Mouse (Mus musculus) neural tube, embryonic 13.5 days (tissue): ENCODE results near the gene Twnk. TPM values are rescaled to one million over a fixed set of nuclear protein-coding genes. Genes with fewer than 3 reads are reported as not detected.

Experiments used
- ATAC-seq: fragments of 200-750 bp; cut with Nextera tagmentation; 2 replicates; pipeline ENCODE4 v1.8.0; 2017; ENCODE audit warnings: low read depth, mild to moderate bottlenecking, moderate TSS enrichment, moderate library complexity
- H3K27ac ChIP-seq: fragments of 300-500 bp; sonication (generic); replicated peaks from 2 replicates; pipeline ENCODE4 v1.5.1; 2015; ENCODE audit warnings: moderate library complexity, mild to moderate bottlenecking, inconsistent platforms
- H3K27me3 ChIP-seq: fragments of 300-500 bp; sonication (generic); 2 replicates; pipeline ENCODE4 v1.6.1; 2015; ENCODE audit warnings: mild to moderate bottlenecking, inconsistent platforms
- H3K36me3 ChIP-seq: fragments of 300-500 bp; sonication (generic); 2 replicates; pipeline ENCODE4 v1.6.1; 2015; ENCODE audit warnings: mild to moderate bottlenecking, inconsistent platforms
- H3K4me1 ChIP-seq: fragments of 300-500 bp; sonication (generic); replicated peaks from 2 replicates; pipeline ENCODE4 v1.6.1; 2015; ENCODE audit warnings: inconsistent platforms
- H3K4me2 ChIP-seq: fragments of 300-500 bp; sonication (generic); 2 replicates; pipeline ENCODE4 v1.6.1; 2015; ENCODE audit warnings: inconsistent platforms, mild to moderate bottlenecking, moderate library complexity
- H3K4me3 ChIP-seq: fragments of 300-500 bp; sonication (generic); 2 replicates; pipeline ENCODE4 v1.5.1; 2015; ENCODE audit warnings: mild to moderate bottlenecking, inconsistent platforms
- H3K9ac ChIP-seq: fragments of 300-500 bp; sonication (generic); 2 replicates; pipeline ENCODE4 v1.6.1; 2015; ENCODE audit warnings: moderate library complexity, mild to moderate bottlenecking, inconsistent platforms
- H3K9me3 ChIP-seq: fragments of 300-500 bp; sonication (generic); 2 replicates; pipeline ENCODE4 v1.6.1; 2016; ENCODE audit warnings: inconsistent platforms
- WGBS: fragments of 180-500 bp; shearing (Covaris S2); methylation state at CpG from one replicate; pipeline ENCODE4 v1.1.7; 2015; 5-methylcytosine and 5-hydroxymethylcytosine counted together
- polyA plus RNA-seq: library from polyadenylated mRNA; unstranded; fragments of >200 nt; fragmentation: Nextera tagmentation; extraction: Ambion mirVana; gene quantifications from 2 replicates; pipeline ENCODE4 v1.2.1, GENCODE M21; 2015

Gene Twnk
- polyA plus RNA-seq, 1 experiment from 2014 or later, result 15.6 TPM

DNA sequence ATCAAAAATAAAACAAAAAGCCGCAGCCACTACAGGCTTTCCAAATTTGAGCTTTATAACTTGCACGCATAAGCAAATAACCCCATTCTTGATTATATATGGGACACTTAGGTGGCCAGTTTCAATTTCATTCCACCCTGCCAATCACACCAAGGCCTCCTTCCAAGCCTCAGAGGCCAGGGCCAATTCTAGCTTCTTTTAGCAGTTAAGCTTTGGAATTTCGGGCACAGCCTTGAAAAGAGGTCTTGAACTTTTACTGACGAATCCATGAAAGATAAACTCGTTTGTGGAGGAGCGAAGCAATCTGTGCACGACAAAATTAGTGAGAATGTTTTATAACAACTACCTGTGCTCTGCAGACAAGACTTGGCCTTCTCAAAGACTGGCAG lies 52.3 kb downstream of the Twnk start:
- WGBS, result 52% methylated on average over 7 of the region's 7 CpGs
- Histone ChIP-seq H3K4me3 (peak overlapping the region; percentile 65), H3K4me1 (peaks cover 30% of the 10 kb centered on the region), H3K9ac (peak overlapping the region; percentile 94), H3K36me3 (peaks cover 27% of the 10 kb centered on the region), H3K27ac (peak overlapping the region; percentile 98), H3K9me3 (no peaks in the 10 kb centered on the region), H3K4me2 (peak overlapping the region; percentile 92), H3K27me3 (no peaks in the 10 kb centered on the region)
- no peak for ATAC-seq

DNA sequence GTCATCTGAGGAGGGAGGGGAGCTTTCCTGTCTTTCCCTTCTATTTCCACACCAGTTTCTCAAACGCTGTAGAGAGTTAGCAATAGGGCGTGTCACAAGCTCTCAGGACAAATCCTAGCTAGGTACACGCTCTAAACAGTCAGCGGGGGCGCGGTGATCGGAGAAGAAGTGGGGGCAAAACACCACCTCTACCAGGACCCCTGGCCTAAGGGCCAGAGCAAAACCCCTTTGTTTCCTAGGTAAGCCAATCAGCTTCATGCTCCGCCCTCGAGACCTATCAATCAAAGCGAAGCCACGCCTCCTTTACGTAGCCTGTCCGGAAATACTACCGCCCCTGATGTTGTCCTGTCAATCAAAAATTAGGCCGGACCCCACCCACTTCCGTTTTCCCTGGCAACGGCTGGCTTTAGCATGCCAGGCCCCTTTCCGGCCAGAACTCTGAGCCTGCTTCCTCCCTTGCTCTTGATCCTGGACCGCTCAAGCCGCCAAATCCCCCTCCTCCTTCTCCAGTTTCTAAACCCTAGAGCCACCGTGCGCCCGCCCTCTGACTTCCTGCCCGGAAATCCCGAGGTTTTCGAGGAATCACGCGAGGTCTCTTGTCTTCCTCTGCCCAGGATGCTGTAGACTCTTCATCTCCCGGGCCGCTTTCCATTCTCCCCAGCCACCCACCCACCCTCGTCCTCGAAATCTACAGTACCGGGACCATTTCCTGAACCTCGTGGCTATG lies 52.8 kb downstream of the Twnk start:
- Histone ChIP-seq H3K4me3 (peak overlapping the region; percentile 65), H3K36me3 (peaks cover 22% of the 10 kb centered on the region), H3K27ac (peak overlapping the region; percentile 98), H3K27me3 (no peaks in the 10 kb centered on the region), H3K4me2 (peak overlapping the region; percentile 92), H3K9ac (peak overlapping the region; percentile 94), H3K9me3 (no peaks in the 10 kb centered on the region), H3K4me1 (peaks cover 30% of the 10 kb centered on the region)
- under 1% methylated on average over 34 of the region's 34 CpGs for WGBS
- ATAC-seq, result peak; percentile 95

DNA sequence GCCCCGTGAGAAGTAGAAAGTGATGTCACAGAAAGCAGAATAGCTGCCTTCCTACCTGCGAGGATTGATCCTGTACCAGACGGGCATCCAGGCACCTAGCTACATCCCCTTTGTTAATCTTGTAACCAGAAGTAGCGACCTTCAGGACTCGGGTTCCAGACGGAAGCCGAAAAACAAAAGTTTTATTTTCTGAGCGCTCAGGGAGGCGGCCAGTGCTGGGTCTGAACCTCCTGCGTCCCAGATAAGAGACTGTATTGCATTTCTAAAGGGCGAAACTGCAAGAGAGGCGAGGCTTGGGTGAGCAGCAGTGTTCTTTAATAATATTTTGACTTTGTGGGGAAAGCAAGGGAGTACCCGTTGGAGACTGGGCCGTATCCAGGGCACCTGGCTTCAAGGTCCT lies 53.4 kb downstream of the Twnk start:
- peak; percentile 4 for ATAC-seq
- Histone ChIP-seq H3K27me3 (no peaks in the 10 kb centered on the region; the same call in 1 of the 2 replicates), H3K36me3 (peaks cover 16% of the 10 kb centered on the region), H3K4me3 (peak overlapping the region; percentile 65), H3K4me1 (peaks cover 32% of the 10 kb centered on the region), H3K9ac (peak overlapping the region; percentile 94), H3K4me2 (peak overlapping the region; percentile 92), H3K27ac (peak overlapping the region; percentile 98), H3K9me3 (no peaks in the 10 kb centered on the region)
- under 1% methylated on average over 14 of the region's 14 CpGs for WGBS

Other genes with a start within 250 kb of the Twnk start
- 25.2 and 28.2 TPM in 2 replicates for gene Pax2, start 249.6 kb upstream of the Twnk start, polyA plus RNA-seq
- gene Slf2, start 74.5 kb upstream of the Twnk start, polyA plus RNA-seq, result 25.2 and 31.4 TPM in 2 replicates
- gene Sema4g, start 16.6 kb upstream of the Twnk start, polyA plus RNA-seq, result 16.7 and 17.4 TPM in 2 replicates
- 84.9 and 94.8 TPM in 2 replicates for gene Mrpl43, start 779 bp downstream of the Twnk start, polyA plus RNA-seq
- 29.1 and 30.8 TPM in 2 replicates for gene Lzts2, start 8.8 kb downstream of the Twnk start, polyA plus RNA-seq
- 1.0 and 1.4 TPM in 2 replicates for gene Pdzd7, start 40.1 kb downstream of the Twnk start, polyA plus RNA-seq
- 61.0 and 65.3 TPM in 2 replicates for gene Sfxn3, start 41.8 kb downstream of the Twnk start, polyA plus RNA-seq
- 1.9 and 2.5 TPM in 2 replicates for gene Kazald1, start 69.6 kb downstream of the Twnk start, polyA plus RNA-seq
- 0.50 and 0.62 TPM in 2 replicates for gene Tlx1, start 145.0 kb downstream of the Twnk start, polyA plus RNA-seq
- 16.0 and 16.9 TPM in 2 replicates for gene Lbx1, start 230.1 kb downstream of the Twnk start, polyA plus RNA-seq